Mouse (Mus musculus) heart, adult 2 months (tissue): Measurements from ENCODE around the gene Mavs. TPM values are rescaled to one million over a fixed set of nuclear protein-coding genes. Genes with fewer than 3 reads are reported as not detected.
"Not testable (repeated sequence)": the region's sequence is repeated elsewhere in the genome, so short reads cannot be mapped to it uniquely, and the experiment has no call there.

ENCODE experiments used
- DNase-seq, 2 experiments: peaks; one replicate each; pipeline ENCODE4 v3.0.0; 2021
- H3K27ac ChIP-seq: fragments of 200-600 bp; 2 replicates; pipeline ENCODE4 v1.8.1; 2022
- H3K27me3 ChIP-seq: fragments of 200-500 bp; 2 replicates; pipeline ENCODE4 v1.6.1; 2012; ENCODE audit warnings: mild to moderate bottlenecking, low read length, inconsistent platforms, mixed read lengths; ENCODE audit not compliant: control insufficient read depth, insufficient read depth
- H3K36me3 ChIP-seq: fragments of 200-500 bp; 2 replicates; pipeline ENCODE4 v1.6.1; 2012; ENCODE audit warnings: low read length, inconsistent platforms; ENCODE audit not compliant: control insufficient read depth, insufficient read depth
- H3K4me1 ChIP-seq: fragments of 200-500 bp; 2 replicates; pipeline ENCODE4 v1.6.1; 2011; ENCODE audit warnings: low read length; ENCODE audit not compliant: control insufficient read depth, insufficient read depth
- H3K4me3 ChIP-seq: fragments of 200-600 bp; 2 replicates; pipeline ENCODE4 v1.8.1; 2022
- H3K79me2 ChIP-seq: fragments of 200-500 bp; replicated peaks from 2 replicates; pipeline ENCODE4 v1.6.1; 2012; ENCODE audit warnings: mild to moderate bottlenecking, inconsistent platforms, low read length, moderate library complexity, mixed read lengths; ENCODE audit not compliant: control insufficient read depth, insufficient read depth
- H3K9ac ChIP-seq: fragments of 200-500 bp; 2 replicates; pipeline ENCODE4 v1.6.1; 2012; ENCODE audit warnings: low read depth, mild to moderate bottlenecking, control low read depth, inconsistent platforms, low read length, mixed read lengths
- CTCF ChIP-seq: fragments of 200-600 bp; IDR thresholded peaks from 2 replicates; pipeline ENCODE4 v1.8.1; 2022; ENCODE audit warnings: antibody characterized with exemption, mild to moderate bottlenecking, moderate library complexity
- EP300 ChIP-seq: fragments of 200-500 bp; IDR thresholded peaks from 2 replicates; pipeline ENCODE4 v1.6.1; 2011; ENCODE audit warnings: low read depth, low read length, control low read depth; ENCODE audit not compliant: insufficient read depth
- POLR2A ChIP-seq: fragments of 200-500 bp; IDR thresholded peaks from 2 replicates; pipeline ENCODE4 v1.6.1; 2011; ENCODE audit warnings: mild to moderate bottlenecking, low read depth, low read length, control low read depth; ENCODE audit not compliant: insufficient read depth
- WGBS: fragments of 180-500 bp; shearing (Covaris S2); methylation state at CpG from one replicate; pipeline ENCODE4 v1.1.7; 2018; 5-methylcytosine and 5-hydroxymethylcytosine counted together
- intact Hi-C: fragments of 180-260 bp; cut with DNase I; formaldehyde crosslinking; loops from one replicate; pipeline ENCODE4 v1.15.1; 2025
- polyA plus RNA-seq: library from polyadenylated mRNA; depleted of rRNA; stranded (reverse); fragments of >200 nt; gene quantifications from 2 replicates; pipeline ENCODE4 v1.2.3, GENCODE M21; 2012
- total RNA-seq, 2 experiments: library from RNA; stranded (reverse); gene quantifications; 2 replicates each; pipeline ENCODE4 v1.2.3; 2021

Mavs gene
- total and polyA plus RNA-seq, 3 experiments, result 65.2 to 89.0 (median 79.6) TPM

GRCm38 (mm10) chr2:131220030-131220429 is 13.8 kb upstream of the Mavs start:
- H3K79me2 ChIP-seq, result no peaks in the 10 kb centered on the region
- H3K27ac ChIP-seq, result no peak overlapping the region
- peaks cover 5% of the 10 kb centered on the region for H3K36me3 ChIP-seq
- intact Hi-C loops, result no loop called here
- H3K27me3 ChIP-seq, result no peaks in the 10 kb centered on the region
- peaks cover 9% of the 10 kb centered on the region for H3K4me1 ChIP-seq
- whole genome bisulfite sequencing, result 58% methylated on average over 4 of the region's 4 CpGs
- H3K4me3 ChIP-seq, result no peak overlapping the region
- DNase-seq, result no peak
- no peak for TF ChIP-seq EP300
- TF ChIP-seq CTCF, result no peak
- no peak for TF ChIP-seq POLR2A
- H3K9ac ChIP-seq, result no peak overlapping the region

- no peaks in the 10 kb centered on the region for H3K36me3 ChIP-seq
- H3K4me1 ChIP-seq, result peaks cover 1% of the 10 kb centered on the region
- WGBS, result 45% methylated on average over 3 of the region's 3 CpGs
- no peak overlapping the region for H3K27ac ChIP-seq
- no peak for DNase-seq
- H3K4me3 ChIP-seq, result no peak overlapping the region
- no peaks in the 10 kb centered on the region for H3K79me2 ChIP-seq
- no peaks in the 10 kb centered on the region for H3K27me3 ChIP-seq
- H3K9ac ChIP-seq, result no peak overlapping the region
- TF ChIP-seq POLR2A, result no peak
- intact Hi-C loops, result no loop called here
Measured at GRCm38 (mm10) chr2:131221853-131222515, 11.9 kb upstream of the Mavs start.

- Histone ChIP-seq H3K36me3 (no peaks in the 10 kb centered on the region), H3K4me1 (peaks cover 1% of the 10 kb centered on the region), H3K4me3 (no peak overlapping the region), H3K9ac (no peak overlapping the region), H3K27ac (no peak overlapping the region), H3K27me3 (no peaks in the 10 kb centered on the region), H3K79me2 (no peaks in the 10 kb centered on the region)
- no peak for TF ChIP-seq POLR2A
- TF ChIP-seq EP300, result no peak
- TF ChIP-seq CTCF, result no peak
- whole genome bisulfite sequencing, result 14% methylated on average over 5 of the region's 5 CpGs
- intact Hi-C loops, result no loop called here
- DNase-seq, result peak in 1 of 2 experiments; percentile 37
Measured at GRCm38 (mm10) chr2:131222562-131222961, 11.3 kb upstream of the Mavs start.

GRCm38 (mm10) chr2:131223569-131223968 is 10.3 kb upstream of the Mavs start:
- no peak overlapping the region for H3K27ac ChIP-seq
- no peak for DNase-seq
- no peak for TF ChIP-seq CTCF
- TF ChIP-seq EP300, result no peak
- no peak for TF ChIP-seq POLR2A
- peaks cover 1% of the 10 kb centered on the region; the same call in 1 of the 2 replicates for H3K4me1 ChIP-seq
- 83% methylated on average over 1 of the region's 1 CpGs for WGBS
- no peaks in the 10 kb centered on the region for H3K79me2 ChIP-seq
- no peaks in the 10 kb centered on the region for H3K36me3 ChIP-seq
- intact Hi-C loops, result no loop called here
- no peak overlapping the region for H3K9ac ChIP-seq
- H3K27me3 ChIP-seq, result no peaks in the 10 kb centered on the region
- no peak overlapping the region for H3K4me3 ChIP-seq

GRCm38 (mm10) chr2:131225178-131225577 is 8.7 kb upstream of the Mavs start:
- Histone ChIP-seq H3K79me2 (no peaks in the 10 kb centered on the region), H3K4me3 (no peak overlapping the region), H3K9ac (no peak overlapping the region), H3K4me1 (peaks cover 1% of the 10 kb centered on the region; the same call in 1 of the 2 replicates), H3K27me3 (no peaks in the 10 kb centered on the region), H3K27ac (no peak overlapping the region), H3K36me3 (no peaks in the 10 kb centered on the region)
- WGBS, result 84% methylated on average over 6 of the region's 6 CpGs
- intact Hi-C loops, result no loop called here
- TF ChIP-seq CTCF (no peak), EP300 (no peak), POLR2A (no peak)
- no peak for DNase-seq

- H3K27ac ChIP-seq, H3K79me2 ChIP-seq, H3K4me3 ChIP-seq, H3K27me3 ChIP-seq, intact Hi-C loops, DNase-seq, H3K4me1 ChIP-seq, H3K9ac ChIP-seq, H3K36me3 ChIP-seq: not testable (repeated sequence)
- 31% methylated on average over 2 of the region's 2 CpGs for WGBS
Measured at GRCm38 (mm10) chr2:131226669-131227068, 7.2 kb upstream of the Mavs start.
